Mouse (Mus musculus) midbrain, embryonic 10.5 days (tissue): ENCODE results near the gene Olfm1. TPM values are rescaled to one million over a fixed set of nuclear protein-coding genes. Genes with fewer than 3 reads are reported as not detected.

Source experiments
- DNase-seq: peaks from one replicate; pipeline ENCODE4 v3.0.0-alpha.2; 2017; ENCODE audit warnings: low spot score
- H3K27ac ChIP-seq: fragments of 300-500 bp; sonication (generic); replicated peaks from 2 replicates; pipeline ENCODE4 v1.5.1; 2016; ENCODE audit warnings: mild to moderate bottlenecking
- H3K27me3 ChIP-seq: fragments of 300-500 bp; sonication (generic); 2 replicates; pipeline ENCODE4 v1.6.1; 2016; ENCODE audit warnings: low read depth, mild to moderate bottlenecking; ENCODE audit not compliant: poor library complexity, severe bottlenecking
- H3K36me3 ChIP-seq: fragments of 300-500 bp; sonication (generic); 2 replicates; pipeline ENCODE4 v1.6.1; 2016; ENCODE audit warnings: mild to moderate bottlenecking, moderate library complexity
- H3K4me1 ChIP-seq: fragments of 300-500 bp; sonication (generic); 2 replicates; pipeline ENCODE4 v1.6.1; 2016
- H3K4me3 ChIP-seq: fragments of 300-500 bp; sonication (generic); 2 replicates; pipeline ENCODE4 v1.5.1; 2016; ENCODE audit warnings: mild to moderate bottlenecking, moderate library complexity
- H3K9me3 ChIP-seq: fragments of 300-500 bp; sonication (generic); replicated peaks from 2 replicates; pipeline ENCODE4 v1.6.1; 2016; ENCODE audit warnings: mild to moderate bottlenecking
- WGBS: fragments of 180-500 bp; shearing (Covaris S2); methylation state at CpG from one replicate; pipeline ENCODE4 v1.1.7; 2016; 5-methylcytosine and 5-hydroxymethylcytosine counted together
- polyA plus RNA-seq: library from polyadenylated mRNA; unstranded; fragments of >200 nt; fragmentation: Nextera tagmentation; extraction: Ambion mirVana; gene quantifications from 2 replicates; pipeline ENCODE4 v1.2.1, GENCODE M21; 2016

Olfm1 gene
- polyA plus RNA-seq, 1 experiment from 2014 or later, result 27.8 TPM

- 15% methylated on average over 11 of the region's 11 CpGs for WGBS
- peaks cover 19% of the 10 kb centered on the region; the same call in 1 of the 2 replicates for H3K36me3 ChIP-seq
- peaks cover 62% of the 10 kb centered on the region for H3K4me1 ChIP-seq
- peak overlapping the region; percentile 84 for H3K27ac ChIP-seq
- peaks cover 28% of the 10 kb centered on the region for H3K27me3 ChIP-seq
- DNase-seq, result peak; percentile 32
- H3K4me3 ChIP-seq, result peak overlapping the region; percentile 69
- no peaks in the 10 kb centered on the region for H3K9me3 ChIP-seq
Measured at GRCm38 (mm10) chr2:28206472-28206871, 13.7 kb downstream of the Olfm1 start.

GRCm38 (mm10) chr2:28207200-28207750 is 14.5 kb downstream of the Olfm1 start:
- Histone ChIP-seq H3K36me3 (peaks cover 19% of the 10 kb centered on the region; the same call in 1 of the 2 replicates), H3K4me3 (no peak overlapping the region), H3K27me3 (peaks cover 28% of the 10 kb centered on the region), H3K9me3 (no peaks in the 10 kb centered on the region), H3K27ac (no peak overlapping the region), H3K4me1 (peaks cover 70% of the 10 kb centered on the region)
- DNase-seq, result no peak
- WGBS, result 81% methylated on average over 3 of the region's 3 CpGs

GRCm38 (mm10) chr2:28208130-28208745 is 15.4 kb downstream of the Olfm1 start:
- Histone ChIP-seq H3K27me3 (peaks cover 28% of the 10 kb centered on the region), H3K27ac (no peak overlapping the region), H3K9me3 (no peaks in the 10 kb centered on the region), H3K4me1 (peaks cover 76% of the 10 kb centered on the region), H3K4me3 (no peak overlapping the region), H3K36me3 (peaks cover 24% of the 10 kb centered on the region)
- WGBS, result 91% methylated on average over 14 of the region's 14 CpGs
- DNase-seq, result no peak

GRCm38 (mm10) chr2:28209211-28209610 is 16.4 kb downstream of the Olfm1 start:
- Histone ChIP-seq H3K36me3 (peaks cover 34% of the 10 kb centered on the region), H3K4me1 (peaks cover 76% of the 10 kb centered on the region), H3K9me3 (no peaks in the 10 kb centered on the region), H3K4me3 (no peak overlapping the region), H3K27me3 (peaks cover 28% of the 10 kb centered on the region), H3K27ac (no peak overlapping the region)
- DNase-seq, result no peak
- 90% methylated on average over 5 of the region's 5 CpGs for WGBS

GRCm38 (mm10) chr2:28209653-28210052 is 16.9 kb downstream of the Olfm1 start:
- Histone ChIP-seq H3K27me3 (peaks cover 24% of the 10 kb centered on the region), H3K4me1 (peaks cover 72% of the 10 kb centered on the region), H3K9me3 (no peaks in the 10 kb centered on the region), H3K4me3 (no peak overlapping the region), H3K36me3 (peaks cover 39% of the 10 kb centered on the region), H3K27ac (no peak overlapping the region; the same call in 1 of the 2 replicates)
- no peak for DNase-seq
- WGBS, result 84% methylated on average over 12 of the region's 12 CpGs

- Histone ChIP-seq H3K27me3 (peaks cover 19% of the 10 kb centered on the region), H3K9me3 (no peaks in the 10 kb centered on the region)
Measured at GRCm38 (mm10) chr2:28210273-28210672, 17.5 kb downstream of the Olfm1 start.

GRCm38 (mm10) chr2:28211531-28212281 is 18.9 kb downstream of the Olfm1 start:
- Histone ChIP-seq H3K9me3 (no peaks in the 10 kb centered on the region), H3K27ac (no peak overlapping the region), H3K4me1 (peaks cover 57% of the 10 kb centered on the region), H3K36me3 (peaks cover 58% of the 10 kb centered on the region), H3K4me3 (no peak overlapping the region), H3K27me3 (peaks cover 11% of the 10 kb centered on the region)
- DNase-seq, result no peak
- 72% methylated on average over 22 of the region's 22 CpGs for WGBS

More at GRCm38 (mm10) chr2:28210273-28210672, 17.5 kb downstream of the Olfm1 start:
- Histone ChIP-seq H3K36me3 (peaks cover 45% of the 10 kb centered on the region), H3K4me3 (no peak overlapping the region), H3K27ac (no peak overlapping the region; the same call in 1 of the 2 replicates), H3K4me1 (peaks cover 66% of the 10 kb centered on the region)
- no peak for DNase-seq
- WGBS, result 83% methylated on average over 4 of the region's 4 CpGs

- DNase-seq, result no peak
- 59% methylated on average over 5 of the region's 5 CpGs for WGBS
- Histone ChIP-seq H3K27ac (peak overlapping the region; percentile 25; the same call in 1 of the 2 replicates), H3K27me3 (no peaks in the 10 kb centered on the region; the same call in 1 of the 2 replicates), H3K9me3 (no peaks in the 10 kb centered on the region), H3K36me3 (peaks cover 70% of the 10 kb centered on the region), H3K4me3 (no peak overlapping the region), H3K4me1 (peaks cover 45% of the 10 kb centered on the region)
Measured at GRCm38 (mm10) chr2:28212911-28213310, 20.1 kb downstream of the Olfm1 start.

- DNase-seq, result no peak
- H3K4me3 ChIP-seq, result no peak overlapping the region
- H3K27ac ChIP-seq, result no peak overlapping the region
- no peaks in the 10 kb centered on the region for H3K9me3 ChIP-seq
- no peaks in the 10 kb centered on the region for H3K27me3 ChIP-seq
- 89% methylated on average over 5 of the region's 5 CpGs for WGBS
- H3K4me1 ChIP-seq, result peaks cover 39% of the 10 kb centered on the region
- peaks cover 68% of the 10 kb centered on the region for H3K36me3 ChIP-seq
Measured at GRCm38 (mm10) chr2:28216211-28216775, 23.5 kb downstream of the Olfm1 start.

GRCm38 (mm10) chr2:28217783-28218182 is 25.0 kb downstream of the Olfm1 start:
- DNase-seq, result no peak
- WGBS, result 100% methylated on average over 1 of the region's 1 CpGs
- H3K9me3 ChIP-seq, result no peaks in the 10 kb centered on the region
- peaks cover 75% of the 10 kb centered on the region for H3K36me3 ChIP-seq
- no peak overlapping the region for H3K4me3 ChIP-seq
- no peaks in the 10 kb centered on the region for H3K27me3 ChIP-seq
- H3K4me1 ChIP-seq, result peaks cover 39% of the 10 kb centered on the region
- no peak overlapping the region for H3K27ac ChIP-seq

GRCm38 (mm10) chr2:28218651-28219356 is 26.0 kb downstream of the Olfm1 start:
- Histone ChIP-seq H3K36me3 (peaks cover 72% of the 10 kb centered on the region), H3K27me3 (no peaks in the 10 kb centered on the region), H3K4me3 (no peak overlapping the region), H3K9me3 (no peaks in the 10 kb centered on the region), H3K27ac (no peak overlapping the region), H3K4me1 (peaks cover 41% of the 10 kb centered on the region)
- no peak for DNase-seq
- WGBS, result 76% methylated on average over 7 of the region's 7 CpGs

GRCm38 (mm10) chr2:28219625-28220024 is 26.8 kb downstream of the Olfm1 start:
- Histone ChIP-seq H3K27ac (no peak overlapping the region), H3K4me1 (peaks cover 41% of the 10 kb centered on the region), H3K27me3 (no peaks in the 10 kb centered on the region), H3K4me3 (no peak overlapping the region), H3K36me3 (peaks cover 66% of the 10 kb centered on the region), H3K9me3 (no peaks in the 10 kb centered on the region)
- DNase-seq, result no peak
- WGBS, result 97% methylated on average over 1 of the region's 1 CpGs
